Mouse (Mus musculus): ENCODE data around the gene Nop56. TPM values are rescaled to one million over a fixed set of nuclear protein-coding genes. Genes with fewer than 3 reads are reported as not detected.
A peak's percentile ranks its signal among the peaks of the same experiment; 100 is the strongest.

Gene Nop56
- total and polyA plus RNA-seq, 3 experiments = 556 to 1,867 (median 594) TPM

GRCm38 (mm10) chr2:130265520-130265919, 8.7 kb upstream of the Nop56 start:
- TF ChIP-seq MAZ (IDR thresholded peaks at IDR 0.05; ENCODE audit: low read depth, low read length) (no peak), NRF1 (IDR thresholded peaks at IDR 0.05; ENCODE audit: insufficient read depth, low read depth, low read length, poor library complexity, severe bottlenecking) (no peak), UBTF (IDR thresholded peaks at IDR 0.05; ENCODE audit: borderline replicate concordance, insufficient read depth, low read depth, low read length) (no peak), GATA1 (IDR thresholded peaks at IDR 0.05; ENCODE audit: low read depth, low read length) (peak; percentile 45; the same call in 1 of the 2 replicates), MAX (IDR thresholded peaks at IDR 0.05; ENCODE audit: low read length) (no peak), USF1 (IDR thresholded peaks at IDR 0.05; ENCODE audit: low read depth, low read length) (no peak), ETS1 (IDR thresholded peaks at IDR 0.05; ENCODE audit: low read depth, low read length) (peak; percentile 38; the same call in 1 of the 2 replicates), MYB (IDR thresholded peaks at IDR 0.05; ENCODE audit: low read depth, low read length) (no peak), JUND (IDR thresholded peaks at IDR 0.05; ENCODE audit: low read depth, low read length) (no peak), RAD21 (IDR thresholded peaks at IDR 0.05; ENCODE audit: low read depth, low read length) (no peak), ZC3H11A (IDR thresholded peaks at IDR 0.05; ENCODE audit: low read depth, low read length) (no peak), MXI1 (IDR thresholded peaks at IDR 0.05; ENCODE audit: low read depth, low read length) (0 out of 2 replicates have a peak, but pooled peaks have one; percentile 27), EP300 (IDR thresholded peaks at IDR 0.05; ENCODE audit: low read depth in 1 of 2, low read length in 2 of 2) (peak; percentile 50 to 64; a peak in 3 of 4 replicates), MAFK (IDR thresholded peaks at IDR 0.05; ENCODE audit: borderline replicate concordance, low read depth, low read length) (no peak), SIN3A (IDR thresholded peaks at IDR 0.05; ENCODE audit: low read length) (peak; percentile 49; the same call in 1 of the 2 replicates), RCOR1 (IDR thresholded peaks at IDR 0.05; ENCODE audit: low read depth, low read length) (0 out of 2 replicates have a peak, but pooled peaks have one; percentile 26), POLR2A (IDR thresholded peaks at IDR 0.05; ENCODE audit: control insufficient read depth in 1 of 2, insufficient read depth in 1 of 2, low read depth in 1 of 2, low read length in 2 of 2, poor library complexity in 1 of 2) (peak in 1 of 2 experiments; percentile 59; a peak in 2 of 4 replicates), TAL1 (IDR thresholded peaks at IDR 0.05; ENCODE audit: low read length) (peak; percentile 68), POLR2AphosphoS2 (IDR thresholded peaks at IDR 0.05; ENCODE audit: low read length) (no peak), USF2 (IDR thresholded peaks at IDR 0.05; ENCODE audit: borderline replicate concordance in 1 of 2, insufficient read depth in 1 of 2, low read depth in 1 of 2, low read length in 2 of 2) (no peak), POLR2AphosphoS5 (IDR thresholded peaks at IDR 0.05; ENCODE audit: borderline replicate concordance, low read depth, low read length) (no peak), GABPA (IDR thresholded peaks at IDR 0.05; ENCODE audit: low read depth, low read length) (no peak), TCF12 (IDR thresholded peaks at IDR 0.05; ENCODE audit: low read depth, low read length) (peak; percentile 27; the same call in 1 of the 2 replicates), TBP (IDR thresholded peaks at IDR 0.05; ENCODE audit: low read depth, low read length) (peak; percentile 69)
- H3K36me3 ChIP-seq (ENCODE audit: control insufficient read depth in 1 of 2, insufficient read depth in 2 of 2, low read length in 2 of 2) = peaks cover 0 to 32% of the 10 kb centered on the region in 2 experiments; a peak in 2 of 4 replicates
- H3K4me1 ChIP-seq (ENCODE audit: control insufficient read depth in 1 of 2, insufficient read depth in 2 of 2, low read length in 2 of 2) = peaks cover 16 to 40% of the 10 kb centered on the region in 2 experiments
- no peaks in the 10 kb centered on the region for H3K9me3 ChIP-seq (replicated peaks; ENCODE audit: insufficient read depth, low read length)
- DNase-seq (ENCODE audit: low read depth, low spot score) = peak; percentile 87
- no peak overlapping the region for H3K4me3 ChIP-seq (ENCODE audit: control insufficient read depth in 1 of 2, insufficient read depth in 1 of 2, low read depth in 2 of 2, low read length in 2 of 2)
- H3K79me2 ChIP-seq (ENCODE audit: control insufficient read depth, insufficient read depth, low read length, poor library complexity) = no peaks in the 10 kb centered on the region
- no peak overlapping the region for H3K9ac ChIP-seq (ENCODE audit: control insufficient read depth, low read depth, low read length, poor library complexity, severe bottlenecking)
- H3K27ac ChIP-seq (ENCODE audit: control insufficient read depth, low read depth, low read length) = peak overlapping the region; percentile 44; the same call in 1 of the 2 replicates
- H3K27me3 ChIP-seq (ENCODE audit: control insufficient read depth in 1 of 2, insufficient read depth in 2 of 2, low read length in 2 of 2) = no peaks in the 10 kb centered on the region
